Mouse (Mus musculus): Measurements from ENCODE around the gene Akt1s1.
A peak's percentile ranks its signal among the peaks of the same experiment; 100 is the strongest.
"Not testable (repeated sequence)": the region's sequence is repeated elsewhere in the genome, so short reads cannot be mapped to it uniquely, and the experiment has no call there.

Gene Akt1s1

GRCm38 (mm10) chr7:44869697-44870528, 21.1 kb downstream of the Akt1s1 start, which contains the start of gene Ptov1:
Gene Ptov1 (minus strand): TSS chr7:44869788.
- peak; percentile 74 to 75 for DNase-seq

GRCm38 (mm10) chr7:44870614-44871013, 21.8 kb downstream of the Akt1s1 start:
- DNase-seq: no peak

GRCm38 (mm10) chr7:44871181-44871580, 22.4 kb downstream of the Akt1s1 start:
- DNase-seq: no peak

- not testable (repeated sequence) for DNase-seq
These were observed 23.0 kb downstream of the Akt1s1 start for GRCm38 (mm10) chr7:44871774-44872173.

GRCm38 (mm10) chr7:44877833-44878232, 29.0 kb downstream of the Akt1s1 start:
- no peak for DNase-seq

GRCm38 (mm10) chr7:44883036-44883435, 34.2 kb downstream of the Akt1s1 start:
- DNase-seq: no peak

- no peak for DNase-seq
These were observed 35.8 kb downstream of the Akt1s1 start for GRCm38 (mm10) chr7:44884637-44885036.

- no peak for DNase-seq
These were observed 38.2 kb downstream of the Akt1s1 start for GRCm38 (mm10) chr7:44886964-44887363.

GRCm38 (mm10) chr7:44888256-44889105, 39.7 kb downstream of the Akt1s1 start:
- no peak for DNase-seq

- no peak for DNase-seq
These were observed 41.4 kb downstream of the Akt1s1 start for GRCm38 (mm10) chr7:44890180-44890579.

GRCm38 (mm10) chr7:44890737-44891136, 41.9 kb downstream of the Akt1s1 start:
- DNase-seq: no peak

GRCm38 (mm10) chr7:44891611-44892010, 42.8 kb downstream of the Akt1s1 start:
- peak in 1 of 2 experiments; percentile 11 for DNase-seq

GRCm38 (mm10) chr7:44892276-44892921, 43.6 kb downstream of the Akt1s1 start, which contains the start of gene Med25:
Gene Med25 (minus strand): TSS chr7:44892712.
- peak; percentile 84 to 88 for DNase-seq

GRCm38 (mm10) chr7:44893197-44893596, 44.4 kb downstream of the Akt1s1 start:
- DNase-seq: no peak

- no peak for DNase-seq
These were observed 45.4 kb downstream of the Akt1s1 start for GRCm38 (mm10) chr7:44894175-44894574.

GRCm38 (mm10) chr7:44895206-44895592, 46.4 kb downstream of the Akt1s1 start:
- peak in 1 of 2 experiments; percentile 12 for DNase-seq

- peak; percentile 87 for DNase-seq
These were observed 47.0 kb downstream of the Akt1s1 start, which contains the start of gene Fuz for GRCm38 (mm10) chr7:44895593-44896434. Gene Fuz (plus strand): TSS chr7:44896079.

GRCm38 (mm10) chr7:44896499-44896898, 47.7 kb downstream of the Akt1s1 start:
- DNase-seq: no peak

- DNase-seq: peak; percentile 27 to 30
These were observed 49.8 kb downstream of the Akt1s1 start for GRCm38 (mm10) chr7:44898607-44899006.

GRCm38 (mm10) chr7:44900632-44901031, 51.8 kb downstream of the Akt1s1 start:
- no peak for DNase-seq

GRCm38 (mm10) chr7:44901230-44901722, 52.5 kb downstream of the Akt1s1 start:
- DNase-seq: peak; percentile 63 to 64
